Mouse (Mus musculus): ENCODE measurements around the gene Ctbp1.
A peak's percentile ranks its signal among the peaks of the same experiment; 100 is the strongest.

The Ctbp1 gene

GRCm38 (mm10) chr5:33208533-33209245 lies 66.1 kb downstream of the Ctbp1 start:
- no peak for DNase-seq (ENCODE audit: low spot score in 2 of 2)

- no peak for DNase-seq (ENCODE audit: low spot score in 2 of 2)
Measured at GRCm38 (mm10) chr5:33207136-33207535, 67.7 kb downstream of the Ctbp1 start.

GRCm38 (mm10) chr5:33206328-33206727 lies 68.5 kb downstream of the Ctbp1 start:
- DNase-seq (ENCODE audit: low spot score in 2 of 2), result no peak

GRCm38 (mm10) chr5:33204284-33204683 lies 70.5 kb downstream of the Ctbp1 start:
- DNase-seq (ENCODE audit: low spot score in 2 of 2), result no peak

GRCm38 (mm10) chr5:33203691-33204242 lies 71.0 kb downstream of the Ctbp1 start:
- DNase-seq (ENCODE audit: low spot score in 2 of 2), result peak; percentile 49 to 79

GRCm38 (mm10) chr5:33203171-33203565 lies 71.6 kb downstream of the Ctbp1 start:
- DNase-seq (ENCODE audit: low spot score in 2 of 2), result no peak

GRCm38 (mm10) chr5:33202516-33203170 lies 72.2 kb downstream of the Ctbp1 start:
- DNase-seq (ENCODE audit: low spot score in 2 of 2), result no peak

GRCm38 (mm10) chr5:33201697-33202096 lies 73.1 kb downstream of the Ctbp1 start:
- no peak for DNase-seq (ENCODE audit: low spot score in 2 of 2)

GRCm38 (mm10) chr5:33200071-33200470 lies 74.7 kb downstream of the Ctbp1 start:
- DNase-seq (ENCODE audit: low spot score in 2 of 2), result no peak
